Mouse (Mus musculus): ENCODE results near the gene Tas2r136.

Gene Tas2r136

DNA sequence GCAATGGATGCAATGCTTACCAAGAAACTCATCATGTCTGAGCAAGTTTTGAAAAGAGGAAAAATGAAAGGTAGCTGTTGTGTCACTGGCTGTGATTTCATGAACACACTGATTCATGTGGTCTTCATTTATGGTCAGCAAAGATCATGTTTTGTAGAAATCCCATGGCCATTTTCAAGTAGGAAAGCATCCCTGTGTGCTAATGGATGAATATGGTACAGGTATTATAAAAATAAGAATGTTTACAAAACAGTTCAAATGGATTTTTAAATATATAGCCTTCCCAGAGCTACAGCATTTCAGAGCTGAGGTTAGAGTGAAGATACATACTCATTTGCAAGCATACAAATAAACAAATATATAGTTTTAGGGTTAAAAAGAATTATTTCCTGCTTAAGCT is at the start of gene Tas2r136:
Tas2r136 (minus strand) TSS at position 101 of the 400 bp plus-strand sequence.
- no peak for DNase-seq (ENCODE audit: low spot score)

DNA sequence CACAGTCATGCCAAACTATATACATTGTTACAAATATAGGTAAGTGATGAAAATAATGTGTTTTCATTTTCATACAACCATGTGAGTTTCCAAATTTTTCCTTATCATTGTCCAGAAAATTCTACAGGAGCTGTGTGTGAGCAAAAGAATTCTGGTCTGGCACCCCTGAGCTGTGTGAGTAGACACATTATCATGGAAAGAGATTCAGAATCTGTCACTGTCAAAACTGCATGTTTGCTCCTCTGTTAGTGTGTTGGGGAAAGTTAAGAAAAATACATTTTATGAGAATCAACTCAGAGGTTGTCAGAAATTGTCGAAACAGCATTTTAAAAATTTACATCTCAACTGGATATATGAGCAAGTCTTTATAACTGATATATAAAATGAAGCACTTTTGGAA is 24.6 kb upstream of the Tas2r136 start, which contains the start of gene Tas2r117:
Tas2r117 (plus strand) TSS at position 301 of the 400 bp plus-strand sequence.
- DNase-seq (ENCODE audit: low spot score), result no peak

DNA sequence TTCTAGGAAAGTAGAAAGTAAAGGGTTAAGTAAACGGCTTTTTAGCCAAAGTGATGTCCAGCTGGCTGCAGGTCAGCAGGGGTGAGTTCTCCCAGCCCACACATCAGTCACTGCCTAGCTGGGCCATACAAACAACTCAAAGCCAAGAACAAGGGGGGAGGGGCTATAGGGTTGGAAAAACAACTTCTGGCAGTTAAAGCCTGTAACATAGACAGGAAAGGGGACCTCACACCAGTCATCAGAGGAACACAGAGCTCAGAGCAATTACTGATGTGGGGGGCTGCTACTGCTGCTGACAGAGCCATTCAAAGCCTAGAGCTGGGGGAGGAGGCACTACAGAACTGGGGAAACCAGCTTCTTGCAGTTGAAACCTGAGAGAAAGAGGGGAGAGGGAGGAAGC is 17.4 kb upstream of the Tas2r136 start:
- no peak for DNase-seq (ENCODE audit: low spot score)

DNA sequence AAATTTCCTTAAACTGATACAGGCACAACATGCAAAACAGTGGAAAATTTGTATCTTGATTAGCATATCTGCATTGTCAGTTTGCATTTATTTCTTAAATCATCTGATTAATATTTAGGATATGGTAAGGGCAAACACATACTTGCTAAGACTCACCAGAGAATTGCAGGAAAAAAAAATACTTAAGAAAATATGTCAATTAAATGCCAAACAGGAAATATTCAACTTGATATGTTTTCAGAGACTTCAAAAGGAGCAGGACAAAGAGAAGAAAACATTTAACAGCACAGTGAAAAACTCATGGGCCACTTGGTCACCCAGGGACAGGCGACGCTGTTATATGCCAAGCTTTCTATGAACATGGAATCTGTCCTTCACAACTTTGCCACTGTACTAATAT is 16.1 kb downstream of the Tas2r136 start, which contains the start of gene Tas2r102:
Tas2r102 (plus strand) TSS at position 301 of the 400 bp plus-strand sequence.
- no peak for DNase-seq (ENCODE audit: low spot score)

DNA sequence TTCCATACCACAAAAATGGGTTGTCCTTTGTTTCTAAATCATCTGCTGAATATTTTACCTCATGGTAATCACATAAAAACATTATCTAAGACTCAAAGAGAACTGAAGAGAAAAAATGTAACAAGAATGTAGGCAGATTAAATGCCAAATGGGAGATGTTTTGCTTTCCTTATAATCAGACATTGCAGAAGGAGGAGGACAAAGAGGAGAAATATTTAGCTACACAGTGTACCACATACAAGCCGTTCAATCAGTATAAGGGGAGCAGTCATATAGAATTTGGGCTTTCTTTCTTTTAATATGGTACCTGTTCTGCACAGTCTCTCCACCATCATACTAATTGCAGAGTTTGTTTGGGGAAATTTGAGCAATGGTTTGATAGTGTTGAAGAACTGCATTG is 23.5 kb downstream of the Tas2r136 start, which contains the start of gene Tas2r124:
Tas2r124 (plus strand) TSS at position 301 of the 400 bp plus-strand sequence.
- no peak for DNase-seq (ENCODE audit: low spot score)

DNA sequence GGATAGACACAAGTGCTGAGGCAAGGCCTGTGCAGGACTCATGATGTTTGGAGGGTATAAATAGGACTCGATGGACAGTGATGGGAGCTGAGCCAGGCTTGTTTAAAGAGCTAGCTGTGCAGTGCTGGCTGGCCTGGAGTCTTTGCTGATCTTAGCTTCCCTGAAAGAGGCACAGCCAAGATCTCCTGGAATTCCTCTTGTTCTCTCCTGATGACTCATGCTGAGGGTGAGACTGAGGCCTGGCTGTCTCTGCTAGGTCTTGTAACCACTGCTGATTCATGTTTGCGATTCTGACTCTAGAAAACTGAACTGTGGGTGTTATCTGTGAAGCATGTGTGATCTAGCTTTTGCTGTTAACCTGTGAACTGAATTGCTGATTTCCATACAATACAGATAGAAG is 27.8 kb downstream of the Tas2r136 start:
- DNase-seq (ENCODE audit: low spot score), result no peak

DNA sequence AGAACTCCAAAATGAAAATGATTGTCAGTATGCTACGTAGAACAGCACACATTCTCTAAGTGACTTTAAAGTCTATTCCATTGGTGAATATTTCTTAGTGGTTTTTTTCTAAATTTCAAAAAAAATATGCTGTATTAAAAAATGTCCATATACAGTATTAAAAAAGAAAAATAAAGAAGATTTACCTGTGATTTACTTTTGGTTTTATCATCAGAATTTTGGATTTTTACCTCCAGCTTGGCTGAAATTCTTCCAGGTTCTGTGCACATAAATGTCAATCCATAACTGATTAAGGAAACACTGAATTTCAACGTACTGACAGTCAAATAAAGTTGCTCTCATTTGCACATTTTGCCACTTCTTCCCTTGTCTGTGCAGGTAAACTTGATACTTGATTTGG is 40.0 kb downstream of the Tas2r136 start, which contains the start of gene Tas2r115:
Tas2r115 (minus strand) TSS at position 101 of the 400 bp plus-strand sequence.
- no peak for DNase-seq (ENCODE audit: low spot score)

Data from testis, postnatal 14 days (tissue).